ENCODE assay signal across 8 mouse cellular contexts in genomic region chr2:90904856-90905224, GRCm38 (mm10). TPM values are rescaled to one million over a fixed set of nuclear protein-coding genes. Genes with fewer than 3 reads are reported as not detected.
A peak's percentile ranks its signal among the peaks of the same experiment; 100 is the strongest.
DNase-seq lines count a peak whose midpoint lies in the region; ATAC-seq lines count a peak whose summit lies in the region.

No protein-coding gene starts in this region.

- peak overlapping the region; percentile 65 for H3K4me2 ChIP-seq in embryonic facial prominence, embryonic 12.5 days (replicated peaks)
- H3K4me2 ChIP-seq in intestine, embryonic 14.5 days (ENCODE audit: low read length) = peak overlapping the region; percentile 87
- H3K4me2 ChIP-seq in midbrain, embryonic 12.5 days (replicated peaks) = peak overlapping the region; percentile 79

- ATAC-seq in embryonic facial prominence, embryonic 12.5 days (ENCODE audit: insufficient number of reproducible peaks, insufficient read depth, low FRiP score, low TSS enrichment) = no peak; the same call in none of the 2 replicates
- ATAC-seq in intestine, embryonic 14.5 days (replicated peaks; ENCODE audit: low FRiP score, low TSS enrichment, low read depth) = peak; percentile 67
- ATAC-seq in midbrain, embryonic 12.5 days (ENCODE audit: low FRiP score, low read depth) = peak; percentile 74
- ATAC-seq in cerebellum, adult (ENCODE audit: insufficient number of reproducible peaks, low FRiP score, low TSS enrichment) = no peak

- DNase-seq in left cerebral cortex, postnatal 4 days = peak; percentile 32
- DNase-seq in left cerebral cortex, adult 9 months (ENCODE audit: low spot score in 2 of 2) = no peak
- no peak for DNase-seq in intestine, embryonic 14.5 days (ENCODE audit: low spot score)
- no peak for DNase-seq in adipocyte (ENCODE audit: low spot score)
- DNase-seq in thymus, postnatal 25 days = no peak

- H3K27me3 ChIP-seq in embryonic facial prominence, embryonic 12.5 days = no peaks in the 10 kb centered on the region
- no peaks in the 10 kb centered on the region for H3K27me3 ChIP-seq in intestine, embryonic 14.5 days (replicated peaks; ENCODE audit: control insufficient read depth, insufficient read depth, low read length)
- no peaks in the 10 kb centered on the region for H3K27me3 ChIP-seq in midbrain, embryonic 12.5 days

- WGBS in embryonic facial prominence, embryonic 12.5 days = under 1% methylated on average over 21 of the region's 21 CpGs
- WGBS in intestine, embryonic 14.5 days = under 1% methylated on average over 21 of the region's 21 CpGs
- WGBS in midbrain, embryonic 12.5 days = 1% methylated on average over 21 of the region's 21 CpGs

- peak overlapping the region; percentile 88 for H3K27ac ChIP-seq in embryonic facial prominence, embryonic 12.5 days
- peak overlapping the region; percentile 82 for H3K27ac ChIP-seq in intestine, embryonic 14.5 days (ENCODE audit: low read depth)
- peak overlapping the region; percentile 89 for H3K27ac ChIP-seq in midbrain, embryonic 12.5 days (replicated peaks)

- H3K9me3 ChIP-seq in embryonic facial prominence, embryonic 12.5 days = no peaks in the 10 kb centered on the region
- no peaks in the 10 kb centered on the region for H3K9me3 ChIP-seq in intestine, embryonic 14.5 days (ENCODE audit: control insufficient read depth, low read length)
- no peaks in the 10 kb centered on the region for H3K9me3 ChIP-seq in midbrain, embryonic 12.5 days

- peak overlapping the region; percentile 88 for H3K4me3 ChIP-seq in embryonic facial prominence, embryonic 12.5 days
- peak overlapping the region; percentile 79 for H3K4me3 ChIP-seq in intestine, embryonic 14.5 days (ENCODE audit: low read depth, low read length)
- H3K4me3 ChIP-seq in midbrain, embryonic 12.5 days = peak overlapping the region; percentile 92

- H3K9ac ChIP-seq in embryonic facial prominence, embryonic 12.5 days = peak overlapping the region; percentile 90
- H3K9ac ChIP-seq in intestine, embryonic 14.5 days (ENCODE audit: low read length) = peak overlapping the region; percentile 92
- peak overlapping the region; percentile 94 for H3K9ac ChIP-seq in midbrain, embryonic 12.5 days (replicated peaks)

- intact Hi-C loops in left cerebral cortex, postnatal 4 days (cut with DNase I) = no loop called here

- peaks cover 17% of the 10 kb centered on the region for H3K4me1 ChIP-seq in embryonic facial prominence, embryonic 12.5 days
- peaks cover 20% of the 10 kb centered on the region for H3K4me1 ChIP-seq in intestine, embryonic 14.5 days (replicated peaks; ENCODE audit: control insufficient read depth, insufficient read depth, low read length)
- peaks cover 27% of the 10 kb centered on the region for H3K4me1 ChIP-seq in midbrain, embryonic 12.5 days

- H3K36me3 ChIP-seq in embryonic facial prominence, embryonic 12.5 days = peaks cover 58% of the 10 kb centered on the region
- peaks cover 57% of the 10 kb centered on the region for H3K36me3 ChIP-seq in intestine, embryonic 14.5 days (ENCODE audit: control insufficient read depth, insufficient read depth, low read length)
- H3K36me3 ChIP-seq in midbrain, embryonic 12.5 days = peaks cover 49% of the 10 kb centered on the region

RNA-seq across cellular contexts. Expression of gene Ndufs3, which starts 0.2 kb away (rescaled TPM):
- total RNA-seq in left cerebral cortex, postnatal 4 days (2021) = 100 to 1,000 TPM; 158 to 162 TPM
- 208 and 212 TPM in 2 replicates for polyA plus RNA-seq in embryonic facial prominence, embryonic 12.5 days (2016; fragmentation: Nextera tagmentation; extraction: Ambion mirVana)
- 244 and 251 TPM in 2 replicates for polyA plus RNA-seq in intestine, embryonic 14.5 days (2014; fragmentation: Nextera tagmentation; extraction: Ambion mirVana)
- polyA plus RNA-seq in midbrain, embryonic 12.5 days (2016; fragmentation: Nextera tagmentation; extraction: Ambion mirVana) = 187 and 196 TPM in 2 replicates

RNA-seq across cellular contexts. Expression of gene Kbtbd4, which starts 0.3 kb away (rescaled TPM):
- total RNA-seq in left cerebral cortex, postnatal 4 days (2021) = 10 to 100 TPM; 37.5 to 43.6 TPM
- 51.1 and 53.7 TPM in 2 replicates for polyA plus RNA-seq in embryonic facial prominence, embryonic 12.5 days (2016; fragmentation: Nextera tagmentation; extraction: Ambion mirVana)
- polyA plus RNA-seq in intestine, embryonic 14.5 days (2014; fragmentation: Nextera tagmentation; extraction: Ambion mirVana) = 26.3 and 32.4 TPM in 2 replicates
- polyA plus RNA-seq in midbrain, embryonic 12.5 days (2016; fragmentation: Nextera tagmentation; extraction: Ambion mirVana) = 53.5 and 54.5 TPM in 2 replicates

RNA-seq across cellular contexts. Expression of gene C1qtnf4, which starts 19.2 kb away (rescaled TPM):
- total RNA-seq in left cerebral cortex, postnatal 4 days (2021) = 100 to 1,000 TPM; 143 TPM
- 21.8 and 25.9 TPM in 2 replicates for polyA plus RNA-seq in embryonic facial prominence, embryonic 12.5 days (2016; fragmentation: Nextera tagmentation; extraction: Ambion mirVana)
- polyA plus RNA-seq in intestine, embryonic 14.5 days (2014; fragmentation: Nextera tagmentation; extraction: Ambion mirVana) = 9.6 and 11.3 TPM in 2 replicates
- 29.2 and 32.9 TPM in 2 replicates for polyA plus RNA-seq in midbrain, embryonic 12.5 days (2016; fragmentation: Nextera tagmentation; extraction: Ambion mirVana)

RNA-seq across cellular contexts. Expression of gene Celf1, which starts 35.3 kb away (rescaled TPM):
- total RNA-seq in left cerebral cortex, postnatal 4 days (2021) = 100 to 1,000 TPM; 133 to 142 TPM
- polyA plus RNA-seq in embryonic facial prominence, embryonic 12.5 days (2016; fragmentation: Nextera tagmentation; extraction: Ambion mirVana) = 113 and 116 TPM in 2 replicates
- polyA plus RNA-seq in intestine, embryonic 14.5 days (2014; fragmentation: Nextera tagmentation; extraction: Ambion mirVana) = 70.6 and 73.7 TPM in 2 replicates
- polyA plus RNA-seq in midbrain, embryonic 12.5 days (2016; fragmentation: Nextera tagmentation; extraction: Ambion mirVana) = 167 and 178 TPM in 2 replicates

RNA-seq across cellular contexts. Expression of gene Mtch2, which starts 57.9 kb away (rescaled TPM):
- 100 to 1,000 TPM; 141 to 148 TPM for total RNA-seq in left cerebral cortex, postnatal 4 days (2021)
- 191 and 198 TPM in 2 replicates for polyA plus RNA-seq in embryonic facial prominence, embryonic 12.5 days (2016; fragmentation: Nextera tagmentation; extraction: Ambion mirVana)
- 311 TPM in 2 replicates for polyA plus RNA-seq in intestine, embryonic 14.5 days (2014; fragmentation: Nextera tagmentation; extraction: Ambion mirVana)
- 207 and 209 TPM in 2 replicates for polyA plus RNA-seq in midbrain, embryonic 12.5 days (2016; fragmentation: Nextera tagmentation; extraction: Ambion mirVana)

Comparison
In these comparisons a context has a peak if more than half of its experiments do, and no peak if none do; other contexts are left out.
1. ATAC-seq: peak in intestine, embryonic 14.5 days (single experiment) and midbrain, embryonic 12.5 days (single experiment); none in embryonic facial prominence, embryonic 12.5 days (single experiment) and cerebellum, adult (single experiment).
2. Peak in every context shown above with its lines, with median percentiles within 50 percentile points of each other: H3K27ac ChIP-seq, H3K4me2 ChIP-seq, H3K4me3 ChIP-seq and H3K9ac ChIP-seq.